Mouse (Mus musculus): ENCODE results near the gene Ptcd1.

DNA sequence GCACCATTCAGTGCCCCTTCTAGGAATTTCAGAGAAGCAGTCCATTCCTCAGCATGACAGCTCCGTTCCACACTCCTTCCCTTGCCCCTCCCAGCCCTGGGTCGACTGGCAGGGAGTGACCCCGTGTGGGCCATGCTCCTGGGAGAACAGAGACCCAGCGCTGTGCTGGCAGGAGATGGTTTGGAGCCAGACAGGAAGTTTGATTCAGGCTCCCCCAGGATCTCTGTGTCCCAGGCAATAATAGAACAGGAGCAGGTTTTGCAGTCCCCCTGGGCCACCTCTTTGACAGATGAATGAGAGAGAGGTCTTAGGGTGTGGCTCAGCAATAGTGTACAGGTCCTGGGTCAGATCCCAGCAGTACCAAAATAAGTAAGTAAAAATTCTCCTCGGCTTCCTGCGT lies 48.9 kb downstream of the Ptcd1 start:
- TF ChIP-seq POLR2A (IDR thresholded peaks at IDR 0.05; ENCODE audit: extremely low read depth, insufficient read depth, low read length) (no peak), CTCF (IDR thresholded peaks at IDR 0.05; ENCODE audit: extremely low read depth, insufficient read depth, low read length) (no peak)

Measured in cortical plate, adult 2 months (tissue).